Mouse (Mus musculus) hindbrain, embryonic 13.5 days (tissue): ENCODE results near the gene Slc28a1. TPM values are rescaled to one million over a fixed set of nuclear protein-coding genes. Genes with fewer than 3 reads are reported as not detected.
"Not testable (repeated sequence)": the region's sequence is repeated elsewhere in the genome, so short reads cannot be mapped to it uniquely, and the experiment has no call there.

ENCODE experiments used
- ATAC-seq: fragments of 200-750 bp; cut with Nextera tagmentation; 2 replicates; pipeline ENCODE4 v1.8.0; 2017; ENCODE audit warnings: moderate TSS enrichment; ENCODE audit not compliant: low FRiP score
- H3K27ac ChIP-seq: fragments of 300-500 bp; sonication (generic); 2 replicates; pipeline ENCODE4 v1.5.1; 2015; ENCODE audit warnings: inconsistent platforms, mild to moderate bottlenecking, moderate library complexity
- H3K27me3 ChIP-seq: fragments of 300-500 bp; sonication (generic); 2 replicates; pipeline ENCODE4 v1.6.1; 2015; ENCODE audit warnings: mild to moderate bottlenecking, inconsistent platforms
- H3K36me3 ChIP-seq: fragments of 300-500 bp; sonication (generic); 2 replicates; pipeline ENCODE4 v1.6.1; 2015; ENCODE audit warnings: mild to moderate bottlenecking, inconsistent platforms
- H3K4me1 ChIP-seq: fragments of 300-500 bp; sonication (generic); replicated peaks from 2 replicates; pipeline ENCODE4 v1.6.1; 2015; ENCODE audit warnings: inconsistent platforms
- H3K4me2 ChIP-seq: fragments of 300-500 bp; sonication (generic); 2 replicates; pipeline ENCODE4 v1.6.1; 2015; ENCODE audit warnings: inconsistent platforms, mild to moderate bottlenecking, moderate library complexity
- H3K4me3 ChIP-seq: fragments of 300-500 bp; sonication (generic); 2 replicates; pipeline ENCODE4 v1.5.1; 2015; ENCODE audit warnings: mild to moderate bottlenecking, inconsistent platforms
- H3K9ac ChIP-seq: fragments of 300-500 bp; sonication (generic); 2 replicates; pipeline ENCODE4 v1.6.1; 2015; ENCODE audit warnings: mild to moderate bottlenecking, inconsistent platforms
- H3K9me3 ChIP-seq: fragments of 300-500 bp; sonication (generic); 2 replicates; pipeline ENCODE4 v1.6.1; 2016; ENCODE audit warnings: inconsistent platforms
- WGBS: fragments of 180-500 bp; shearing (Covaris S2); methylation state at CpG from one replicate; pipeline ENCODE4 v1.1.7; 2015; 5-methylcytosine and 5-hydroxymethylcytosine counted together
- polyA plus RNA-seq: library from polyadenylated mRNA; unstranded; fragments of >200 nt; fragmentation: Nextera tagmentation; extraction: Ambion mirVana; gene quantifications from 2 replicates; pipeline ENCODE4 v1.2.1, GENCODE M21; 2015

Slc28a1 gene
- polyA plus RNA-seq, 1 experiment from 2014 or later = not detected

- Histone ChIP-seq H3K9ac (no peak overlapping the region), H3K9me3 (no peaks in the 10 kb centered on the region), H3K4me1 (peaks cover 4% of the 10 kb centered on the region), H3K27ac (no peak overlapping the region), H3K36me3 (no peaks in the 10 kb centered on the region), H3K4me2 (no peak overlapping the region), H3K4me3 (no peak overlapping the region), H3K27me3 (no peaks in the 10 kb centered on the region)
- ATAC-seq = no peak
- WGBS = 7% methylated on average over 2 of the region's 2 CpGs
Measured at GRCm38 (mm10) chr7:81132851-81133279, 18.3 kb downstream of the Slc28a1 start.

- 57% methylated on average over 6 of the region's 6 CpGs for WGBS
- Histone ChIP-seq H3K36me3 (no peaks in the 10 kb centered on the region), H3K4me3 (no peak overlapping the region), H3K4me1 (peaks cover 4% of the 10 kb centered on the region), H3K27ac (no peak overlapping the region), H3K9ac (no peak overlapping the region), H3K27me3 (no peaks in the 10 kb centered on the region), H3K4me2 (no peak overlapping the region), H3K9me3 (no peaks in the 10 kb centered on the region)
- ATAC-seq = no peak
Measured at GRCm38 (mm10) chr7:81133416-81133815, 18.8 kb downstream of the Slc28a1 start.

- Histone ChIP-seq H3K4me1 (peaks cover 4% of the 10 kb centered on the region), H3K27ac (no peak overlapping the region), H3K27me3 (no peaks in the 10 kb centered on the region), H3K4me2 (no peak overlapping the region), H3K4me3 (no peak overlapping the region), H3K36me3 (no peaks in the 10 kb centered on the region), H3K9ac (no peak overlapping the region), H3K9me3 (no peaks in the 10 kb centered on the region)
- WGBS = 73% methylated on average over 2 of the region's 2 CpGs
- ATAC-seq = peak; percentile 36; the same call in 1 of the 2 replicates
Measured at GRCm38 (mm10) chr7:81133941-81134340, 19.3 kb downstream of the Slc28a1 start.

- peak; percentile 75 for ATAC-seq
- Histone ChIP-seq H3K4me1 (peaks cover 4% of the 10 kb centered on the region), H3K27ac (no peak overlapping the region), H3K9me3 (no peaks in the 10 kb centered on the region), H3K27me3 (no peaks in the 10 kb centered on the region), H3K4me3 (no peak overlapping the region), H3K4me2 (peak overlapping the region; percentile 13; the same call in 1 of the 2 replicates), H3K36me3 (no peaks in the 10 kb centered on the region), H3K9ac (no peak overlapping the region)
- 39% methylated on average over 9 of the region's 9 CpGs for whole genome bisulfite sequencing
Measured at GRCm38 (mm10) chr7:81134614-81135067, 20.0 kb downstream of the Slc28a1 start.

- Histone ChIP-seq H3K27me3 (no peaks in the 10 kb centered on the region), H3K9me3 (no peaks in the 10 kb centered on the region), H3K4me2 (no peak overlapping the region), H3K27ac (no peak overlapping the region), H3K4me1 (peaks cover 4% of the 10 kb centered on the region), H3K36me3 (no peaks in the 10 kb centered on the region), H3K9ac (no peak overlapping the region), H3K4me3 (no peak overlapping the region)
- ATAC-seq = no peak
- 87% methylated on average over 5 of the region's 5 CpGs for WGBS
Measured at GRCm38 (mm10) chr7:81137292-81137691, 22.7 kb downstream of the Slc28a1 start.

- no peaks in the 10 kb centered on the region; the same call in 1 of the 2 replicates for H3K4me1 ChIP-seq
- no peak overlapping the region for H3K4me2 ChIP-seq
- no peak overlapping the region for H3K27ac ChIP-seq
- H3K4me3 ChIP-seq = no peak overlapping the region
- H3K9ac ChIP-seq = no peak overlapping the region
- no peak for ATAC-seq
- WGBS = 91% methylated on average over 7 of the region's 7 CpGs
- H3K36me3 ChIP-seq = no peaks in the 10 kb centered on the region
- no peaks in the 10 kb centered on the region for H3K9me3 ChIP-seq
- no peaks in the 10 kb centered on the region for H3K27me3 ChIP-seq
Measured at GRCm38 (mm10) chr7:81139100-81139499, 24.5 kb downstream of the Slc28a1 start.

GRCm38 (mm10) chr7:81139671-81140404 lies 25.2 kb downstream of the Slc28a1 start:
- Histone ChIP-seq H3K27me3 (no peaks in the 10 kb centered on the region), H3K4me2 (no peak overlapping the region), H3K4me1 (no peaks in the 10 kb centered on the region), H3K9ac (no peak overlapping the region), H3K4me3 (no peak overlapping the region), H3K27ac (no peak overlapping the region), H3K36me3 (no peaks in the 10 kb centered on the region), H3K9me3 (no peaks in the 10 kb centered on the region)
- WGBS = 88% methylated on average over 5 of the region's 5 CpGs
- ATAC-seq = no peak

GRCm38 (mm10) chr7:81141541-81141940 lies 26.9 kb downstream of the Slc28a1 start:
- WGBS = 64% methylated on average over 1 of the region's 1 CpGs
- no peak overlapping the region for H3K9ac ChIP-seq

GRCm38 (mm10) chr7:81143056-81143455 lies 28.5 kb downstream of the Slc28a1 start:
- H3K36me3 ChIP-seq, ATAC-seq: not testable (repeated sequence)

More at GRCm38 (mm10) chr7:81141541-81141940, 26.9 kb downstream of the Slc28a1 start:
- no peaks in the 10 kb centered on the region for H3K36me3 ChIP-seq
- H3K27ac ChIP-seq = no peak overlapping the region
- H3K4me2 ChIP-seq = no peak overlapping the region
- no peak overlapping the region for H3K4me3 ChIP-seq
- no peak for ATAC-seq
- H3K9me3 ChIP-seq = no peaks in the 10 kb centered on the region
- H3K27me3 ChIP-seq = no peaks in the 10 kb centered on the region
- H3K4me1 ChIP-seq = no peaks in the 10 kb centered on the region

GRCm38 (mm10) chr7:81149759-81150158 lies 35.2 kb downstream of the Slc28a1 start:
- Histone ChIP-seq H3K4me3 (no peak overlapping the region), H3K27me3 (no peaks in the 10 kb centered on the region), H3K4me2 (no peak overlapping the region), H3K4me1 (no peaks in the 10 kb centered on the region), H3K36me3 (no peaks in the 10 kb centered on the region), H3K27ac (no peak overlapping the region), H3K9me3 (peaks cover 5% of the 10 kb centered on the region; the same call in 1 of the 2 replicates), H3K9ac (no peak overlapping the region)
- 91% methylated on average over 11 of the region's 11 CpGs for WGBS
- no peak for ATAC-seq

More at GRCm38 (mm10) chr7:81143056-81143455, 28.5 kb downstream of the Slc28a1 start:
- not testable (repeated sequence) for H3K4me1 ChIP-seq, H3K4me3 ChIP-seq, H3K9ac ChIP-seq, H3K27me3 ChIP-seq, H3K27ac ChIP-seq, H3K9me3 ChIP-seq, H3K4me2 ChIP-seq
- WGBS = 52% methylated on average over 4 of the region's 4 CpGs

- Histone ChIP-seq H3K4me1 (no peaks in the 10 kb centered on the region), H3K4me2 (no peak overlapping the region), H3K9me3 (peaks cover 5% of the 10 kb centered on the region; the same call in 1 of the 2 replicates), H3K27me3 (no peaks in the 10 kb centered on the region), H3K27ac (no peak overlapping the region), H3K4me3 (no peak overlapping the region), H3K9ac (no peak overlapping the region), H3K36me3 (no peaks in the 10 kb centered on the region)
- no peak for ATAC-seq
- 93% methylated on average over 8 of the region's 8 CpGs for WGBS
Measured at GRCm38 (mm10) chr7:81151216-81151615, 36.6 kb downstream of the Slc28a1 start.

GRCm38 (mm10) chr7:81152306-81152705 lies 37.7 kb downstream of the Slc28a1 start:
- no peak overlapping the region for H3K9ac ChIP-seq
- ATAC-seq = no peak
- H3K27me3 ChIP-seq = no peaks in the 10 kb centered on the region
- no peaks in the 10 kb centered on the region for H3K36me3 ChIP-seq
- 95% methylated on average over 10 of the region's 10 CpGs for WGBS
- no peak overlapping the region for H3K4me2 ChIP-seq
- H3K4me1 ChIP-seq = no peaks in the 10 kb centered on the region
- H3K4me3 ChIP-seq = no peak overlapping the region
- no peak overlapping the region for H3K27ac ChIP-seq
- peaks cover 5% of the 10 kb centered on the region; the same call in 1 of the 2 replicates for H3K9me3 ChIP-seq

GRCm38 (mm10) chr7:81152826-81153225 lies 38.2 kb downstream of the Slc28a1 start:
- 91% methylated on average over 7 of the region's 7 CpGs for WGBS
- H3K9me3 ChIP-seq = peaks cover 5% of the 10 kb centered on the region; the same call in 1 of the 2 replicates
- no peak overlapping the region for H3K27ac ChIP-seq
- no peak overlapping the region for H3K4me3 ChIP-seq
- H3K9ac ChIP-seq = no peak overlapping the region
- H3K27me3 ChIP-seq = no peaks in the 10 kb centered on the region
- no peaks in the 10 kb centered on the region for H3K36me3 ChIP-seq
- no peak overlapping the region for H3K4me2 ChIP-seq
- no peak for ATAC-seq
- H3K4me1 ChIP-seq = no peaks in the 10 kb centered on the region
